Mouse (Mus musculus): ENCODE measurements around the gene Zp3.

Zp3 gene

DNA sequence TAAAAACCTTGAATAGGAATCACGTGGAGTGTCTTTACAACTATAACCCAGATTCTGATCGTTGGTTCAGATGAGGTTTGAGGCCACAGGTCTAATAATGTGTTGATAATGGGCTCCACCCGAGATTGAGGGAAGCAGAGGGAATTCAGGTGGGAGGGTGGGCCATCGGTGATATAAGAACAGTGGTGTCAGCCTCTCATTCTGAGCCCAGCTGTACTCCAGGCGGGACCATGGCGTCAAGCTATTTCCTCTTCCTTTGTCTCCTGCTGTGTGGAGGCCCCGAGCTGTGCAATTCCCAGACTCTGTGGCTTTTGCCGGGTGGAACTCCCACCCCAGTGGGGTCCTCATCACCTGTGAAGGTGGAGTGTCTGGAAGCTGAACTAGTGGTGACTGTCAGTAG is at the start of gene Zp3:
Gene Zp3 (plus strand): TSS at position 196 of the 400 bp plus-strand sequence.
- DNase-seq (ENCODE audit: low read depth): no peak

DNA sequence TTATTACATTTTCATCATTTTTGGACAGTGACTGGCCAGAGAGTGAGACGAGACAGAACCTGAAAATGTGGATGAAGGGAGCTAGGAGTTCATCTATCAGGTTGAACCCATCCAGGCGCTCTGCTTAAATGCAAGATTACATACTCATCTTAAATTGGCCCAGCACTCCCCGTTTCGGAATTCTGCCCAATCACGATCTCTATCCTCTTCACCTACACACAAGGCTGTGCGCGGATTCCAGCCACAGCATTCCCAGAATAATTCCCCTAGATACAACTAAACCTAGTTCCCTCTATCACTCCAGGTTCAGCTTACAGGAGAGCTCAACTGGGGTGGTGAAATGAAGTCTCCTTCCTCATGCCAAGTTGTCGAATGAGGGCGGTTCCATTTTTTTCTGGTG is 48.4 kb upstream of the Zp3 start:
- no peak for DNase-seq (ENCODE audit: low read depth)

DNA sequence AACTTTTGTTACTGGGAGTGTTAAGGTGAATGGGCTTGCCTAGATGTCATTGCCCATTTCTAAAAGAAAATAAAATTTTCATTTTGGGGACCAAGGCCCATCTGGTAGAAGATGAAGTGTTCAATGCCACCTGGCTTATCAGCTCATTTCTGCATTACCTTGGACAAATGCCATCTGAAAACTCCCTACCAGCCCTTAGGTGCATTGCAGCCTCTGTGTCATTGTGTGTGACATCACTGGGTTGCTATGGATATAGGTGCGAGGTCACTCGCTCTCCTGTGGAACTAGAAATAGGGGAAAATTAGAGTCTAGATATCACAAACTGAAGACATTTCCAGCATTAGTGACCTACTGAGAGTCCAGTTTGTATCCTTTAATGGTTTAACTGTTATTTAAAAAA is 47.5 kb upstream of the Zp3 start:
- DNase-seq (ENCODE audit: low read depth): no peak

DNA sequence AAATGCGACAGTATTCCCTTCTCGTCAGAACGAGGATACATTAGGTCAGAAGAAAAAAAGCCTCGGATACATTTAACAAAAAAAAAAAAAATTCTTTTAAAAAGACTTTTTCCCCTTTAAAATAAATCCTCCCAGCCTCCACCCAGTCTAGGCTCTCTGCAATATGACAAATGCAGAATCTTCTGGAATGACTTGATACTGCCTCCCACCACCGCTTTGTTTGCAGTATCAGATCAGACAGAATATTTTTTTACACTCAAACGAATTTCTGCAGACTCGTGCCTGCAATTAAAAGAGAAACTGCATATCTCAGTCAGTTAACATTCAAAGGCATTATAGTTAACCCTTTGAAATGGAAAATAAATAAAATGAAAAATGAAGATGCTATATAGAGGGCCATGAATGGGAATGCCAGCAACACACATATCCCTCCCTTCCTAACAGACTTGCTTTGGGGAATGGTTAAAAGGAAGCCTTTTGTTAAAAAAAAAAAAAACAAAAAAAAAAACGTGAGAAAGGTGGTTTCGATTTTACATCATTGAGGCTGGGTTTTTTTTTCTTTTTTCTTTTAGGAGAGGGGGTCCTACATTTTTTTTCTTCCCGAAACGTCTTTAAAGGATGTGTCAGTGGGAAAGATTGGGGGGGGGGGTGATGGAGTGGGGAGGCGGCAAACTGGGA is 46.5 kb upstream of the Zp3 start:
- DNase-seq (ENCODE audit: low read depth): peak; percentile 35

DNA sequence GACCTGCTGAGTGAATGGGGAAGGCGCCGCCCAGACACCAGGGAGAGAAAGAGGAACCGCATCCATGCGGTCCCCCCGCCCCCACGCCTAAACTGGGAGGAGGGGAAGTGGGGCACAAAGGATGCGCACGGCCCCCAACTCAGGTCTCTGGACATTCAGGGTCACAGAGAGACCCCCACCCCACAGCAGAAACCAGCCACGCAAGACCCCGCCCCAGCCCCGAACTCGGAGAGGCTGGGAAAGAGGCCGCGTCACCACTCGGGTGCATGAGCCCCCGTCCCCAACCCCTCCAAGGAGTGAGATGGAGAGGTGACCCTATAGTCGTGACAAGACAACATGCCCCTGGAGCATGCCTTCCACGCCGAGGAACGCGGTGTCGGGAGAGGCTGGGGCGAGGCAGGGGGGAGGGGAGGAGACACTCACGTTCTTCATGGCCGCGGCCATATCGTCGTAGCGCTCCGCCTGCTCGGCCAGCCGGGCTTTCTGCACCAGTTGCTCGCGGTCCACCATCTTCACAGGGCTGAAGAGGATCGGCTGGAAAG is 45.9 kb upstream of the Zp3 start:
- DNase-seq (ENCODE audit: low read depth): no peak

DNA sequence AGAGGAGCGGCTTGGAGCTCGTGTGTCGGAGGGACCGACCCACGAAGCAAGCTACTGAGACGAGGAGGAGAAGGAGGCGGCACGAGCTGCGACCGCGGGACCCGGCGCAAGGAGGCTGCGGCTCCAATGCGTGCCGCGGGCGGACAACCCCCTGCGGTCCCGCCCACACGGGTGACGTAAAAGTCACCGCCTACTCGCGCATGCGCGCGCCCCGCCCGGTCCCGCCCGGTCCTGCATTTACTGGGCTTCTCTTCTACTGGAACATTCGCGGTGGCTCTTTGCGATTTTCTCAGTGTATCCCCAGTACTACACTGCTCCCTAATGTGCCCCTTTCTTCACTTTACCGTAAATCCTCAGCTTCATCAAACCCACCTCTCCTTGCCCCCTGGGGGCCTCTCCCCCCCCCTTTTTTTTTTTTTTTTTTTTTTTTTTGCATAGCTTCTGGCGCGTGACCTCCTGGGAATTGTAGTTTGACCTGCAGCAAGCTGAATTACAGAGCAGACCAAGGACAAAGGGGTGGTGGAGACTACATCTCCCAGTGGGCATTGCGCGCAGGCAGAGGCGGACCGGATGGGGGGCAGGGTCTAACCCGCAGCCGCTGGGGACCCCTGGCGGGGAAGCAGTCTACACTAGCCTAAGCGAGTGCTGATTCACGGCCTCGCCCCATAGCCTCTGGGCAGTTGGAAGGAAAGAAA is 45.3 kb upstream of the Zp3 start, which contains the start of gene Ywhag:
Gene Ywhag (minus strand): TSS at position 136 of the 695 bp plus-strand sequence.
- peak; percentile 99 for DNase-seq (ENCODE audit: low read depth)

DNA sequence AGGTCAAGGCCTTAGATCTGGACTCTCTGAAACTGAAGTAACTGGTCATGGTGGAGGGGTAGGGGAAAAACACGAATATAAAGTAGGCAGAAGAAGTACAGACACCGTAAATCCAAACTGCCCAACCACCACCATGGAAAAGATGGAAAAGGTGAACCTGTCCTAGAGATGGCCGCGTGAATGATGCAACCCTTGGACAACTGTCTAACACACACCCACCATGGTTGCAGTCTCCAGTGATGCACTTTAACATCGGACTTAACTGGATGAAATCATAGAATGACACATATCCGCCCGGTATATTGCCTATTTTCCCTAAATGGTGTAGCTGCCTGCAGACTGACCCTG is 44.7 kb upstream of the Zp3 start:
- no peak for DNase-seq (ENCODE audit: low read depth)

DNA sequence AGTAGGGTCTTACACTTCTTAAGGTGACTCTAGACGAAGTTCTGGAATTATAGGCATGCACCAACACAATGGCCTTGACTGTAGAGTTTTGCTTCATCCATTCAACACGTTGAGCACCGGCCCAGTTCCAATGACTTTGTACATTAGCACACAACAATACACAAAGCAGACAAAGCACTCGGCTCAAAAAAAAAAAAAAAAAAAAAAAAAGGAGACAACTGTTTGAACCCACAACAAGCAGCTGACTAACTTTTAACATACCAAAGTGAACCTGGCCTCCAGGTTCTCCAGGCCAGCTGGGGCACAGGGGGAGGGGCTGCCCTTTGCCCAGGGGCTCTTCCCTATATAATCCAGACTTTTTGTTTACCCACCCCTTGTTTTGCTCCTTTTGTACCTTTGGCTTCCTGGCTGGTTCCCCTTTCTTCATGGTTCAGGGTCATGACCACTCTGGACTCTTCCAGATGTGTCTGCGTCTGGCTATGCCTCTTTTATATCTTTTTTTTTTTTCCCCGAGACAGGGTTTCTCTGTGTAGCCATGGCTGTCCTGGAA is 44.2 kb upstream of the Zp3 start:
- no peak for DNase-seq (ENCODE audit: low read depth)

DNA sequence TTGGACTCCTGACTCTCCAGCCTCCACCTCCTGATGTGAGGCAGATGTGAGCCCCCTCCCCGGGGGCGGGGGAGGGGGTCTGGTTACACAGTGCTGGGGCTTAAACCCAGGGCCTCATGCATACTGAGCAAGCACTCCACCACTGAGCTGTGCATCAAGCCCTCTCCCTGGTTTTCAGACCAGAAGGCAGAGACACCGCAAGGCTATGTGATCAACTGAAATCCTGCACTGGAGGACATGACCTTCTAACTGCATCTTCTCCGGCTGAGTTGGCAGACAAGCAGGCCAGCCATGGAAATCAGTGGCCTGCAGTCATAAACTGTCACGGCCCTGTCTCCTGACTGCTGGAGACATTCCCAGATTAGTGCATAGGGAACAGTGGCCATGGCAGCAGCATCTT is 39.3 kb upstream of the Zp3 start:
- no peak for DNase-seq (ENCODE audit: low read depth)

DNA sequence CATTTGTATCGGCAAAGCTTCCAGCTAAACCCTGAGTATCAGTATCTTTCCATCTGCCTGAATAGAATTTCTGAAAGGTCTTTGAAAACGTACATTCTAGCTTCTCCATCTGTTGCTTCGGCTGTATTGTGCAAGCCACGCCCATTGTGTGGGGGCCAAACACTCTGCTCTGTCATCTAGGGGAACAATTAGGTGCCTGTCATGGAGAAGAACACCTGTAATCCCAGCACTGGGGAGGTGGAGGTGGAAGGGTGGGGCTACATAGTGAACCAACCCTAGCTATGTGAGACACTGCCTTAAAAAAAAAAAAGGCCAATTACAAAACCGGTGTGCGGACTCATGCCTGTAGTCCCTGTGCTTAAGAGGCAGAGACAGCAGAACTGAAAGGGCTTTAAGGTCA is 37.2 kb upstream of the Zp3 start:
- DNase-seq (ENCODE audit: low read depth): no peak

DNA sequence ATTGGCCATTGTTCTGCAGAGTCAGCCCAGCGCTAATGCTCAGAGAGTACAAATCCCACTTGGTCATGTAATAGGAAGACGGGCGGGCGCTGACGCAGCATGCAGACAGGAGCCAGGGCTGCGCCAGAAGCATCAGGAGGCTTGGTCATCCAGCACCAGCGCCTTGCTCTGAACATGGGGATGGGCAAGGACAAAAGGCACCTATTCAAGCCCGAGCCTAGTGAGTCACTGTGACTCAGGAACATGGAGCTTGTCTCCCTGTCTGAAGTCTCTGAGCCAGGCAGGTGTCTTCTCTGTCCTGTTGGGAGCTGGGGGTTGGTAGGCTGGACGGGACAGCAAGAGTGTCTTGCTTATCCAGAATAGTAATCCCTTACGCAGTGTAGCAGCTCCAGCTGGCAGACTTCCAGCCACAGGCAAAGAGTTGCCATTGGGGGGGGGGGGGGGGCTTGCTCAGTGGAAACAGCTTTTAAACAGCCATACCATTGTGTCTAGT is 33.9 kb upstream of the Zp3 start:
- no peak for DNase-seq (ENCODE audit: low read depth)

DNA sequence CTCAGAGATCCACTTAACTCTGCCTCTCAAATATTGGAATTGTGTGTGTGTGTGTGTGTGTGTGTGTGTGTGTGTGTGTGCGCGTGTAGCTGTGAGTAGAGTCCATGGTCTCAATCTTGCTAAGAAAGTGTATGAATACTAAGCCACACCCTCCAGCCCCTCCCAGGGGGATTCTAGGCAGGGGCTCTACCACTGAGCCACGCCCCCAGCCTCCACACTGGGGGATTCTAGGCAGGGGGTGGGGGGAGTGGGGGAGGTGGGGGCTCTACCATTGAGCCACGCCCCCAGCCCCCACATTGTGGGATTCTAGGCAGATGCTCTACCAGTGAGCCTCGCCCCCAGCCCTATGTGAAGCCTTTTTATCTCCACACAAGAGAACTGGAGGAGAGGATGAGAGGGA is 33.3 kb upstream of the Zp3 start:
- no peak for DNase-seq (ENCODE audit: low read depth)

DNA sequence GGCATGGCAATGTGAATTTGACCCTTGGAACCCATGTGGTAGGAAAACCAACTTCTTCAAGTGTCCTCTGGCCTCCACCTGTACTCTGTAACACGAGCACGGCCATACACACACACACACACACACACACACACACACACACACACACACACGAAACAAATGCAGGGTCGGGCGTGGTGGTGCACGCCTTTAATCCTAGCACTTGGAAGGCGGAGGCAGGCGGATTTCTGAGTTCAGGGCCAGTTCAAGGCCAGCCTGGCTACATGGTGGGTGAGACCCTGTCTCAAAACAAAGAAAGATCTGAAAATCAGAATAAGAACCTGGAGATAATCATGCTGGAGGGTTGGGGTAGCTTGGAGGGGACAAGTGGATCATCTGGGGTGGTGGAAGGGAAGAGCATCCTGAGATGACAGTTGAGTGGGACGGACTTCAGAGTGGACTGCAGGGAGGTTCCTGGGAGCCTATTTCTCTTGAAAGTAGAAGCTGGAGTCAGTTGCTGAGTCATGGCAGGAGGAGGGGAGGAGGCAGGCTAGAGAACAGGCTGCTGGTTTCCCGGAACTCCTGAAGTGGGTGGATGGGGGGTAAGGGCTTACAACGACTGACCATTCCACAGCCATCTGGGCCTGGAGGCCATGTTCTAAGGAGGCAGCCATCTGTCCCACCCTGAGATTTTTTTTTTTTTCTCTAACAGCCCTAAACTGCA is 29.0 kb upstream of the Zp3 start:
- DNase-seq (ENCODE audit: low read depth): no peak

DNA sequence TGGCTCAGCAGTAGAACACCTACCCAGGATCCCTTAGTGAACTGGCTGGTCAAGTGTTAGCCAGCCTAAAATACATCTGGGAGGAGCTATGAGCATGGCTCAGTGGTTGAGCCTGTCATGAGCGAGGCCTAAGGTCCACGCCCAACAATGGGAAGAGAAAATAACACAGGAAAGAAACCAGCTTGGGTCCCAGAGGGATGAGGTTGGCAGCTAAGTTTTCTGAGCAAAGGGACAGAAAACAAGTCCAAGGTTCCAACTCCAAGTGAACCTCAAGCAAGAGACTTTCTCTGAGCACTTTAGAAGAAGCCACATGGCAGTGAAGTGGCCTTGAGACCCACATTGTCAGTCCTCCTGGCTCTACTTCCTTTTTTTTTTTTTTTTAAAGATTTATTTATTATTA is 28.2 kb upstream of the Zp3 start:
- DNase-seq (ENCODE audit: low read depth): no peak

DNA sequence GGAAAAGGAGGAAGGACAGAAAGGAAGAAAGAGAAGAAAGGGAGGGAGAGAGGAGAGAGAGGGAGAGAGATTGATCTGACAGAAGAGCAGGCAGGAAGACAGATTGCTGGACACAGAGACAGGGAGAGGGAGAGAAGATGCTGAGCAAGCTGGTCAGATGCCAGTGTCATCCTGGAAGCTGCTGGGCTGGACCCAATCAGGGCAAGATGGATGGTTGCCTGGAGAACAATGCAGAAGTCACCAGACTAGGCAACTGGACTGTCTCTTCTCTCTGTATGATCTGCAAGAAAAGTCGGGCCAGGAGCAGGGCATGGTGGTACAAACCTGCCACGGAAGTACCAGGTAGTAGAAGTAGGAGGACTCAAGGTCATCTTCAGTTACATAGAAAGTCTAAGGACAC is 27.1 kb upstream of the Zp3 start:
- no peak for DNase-seq (ENCODE audit: low read depth)

DNA sequence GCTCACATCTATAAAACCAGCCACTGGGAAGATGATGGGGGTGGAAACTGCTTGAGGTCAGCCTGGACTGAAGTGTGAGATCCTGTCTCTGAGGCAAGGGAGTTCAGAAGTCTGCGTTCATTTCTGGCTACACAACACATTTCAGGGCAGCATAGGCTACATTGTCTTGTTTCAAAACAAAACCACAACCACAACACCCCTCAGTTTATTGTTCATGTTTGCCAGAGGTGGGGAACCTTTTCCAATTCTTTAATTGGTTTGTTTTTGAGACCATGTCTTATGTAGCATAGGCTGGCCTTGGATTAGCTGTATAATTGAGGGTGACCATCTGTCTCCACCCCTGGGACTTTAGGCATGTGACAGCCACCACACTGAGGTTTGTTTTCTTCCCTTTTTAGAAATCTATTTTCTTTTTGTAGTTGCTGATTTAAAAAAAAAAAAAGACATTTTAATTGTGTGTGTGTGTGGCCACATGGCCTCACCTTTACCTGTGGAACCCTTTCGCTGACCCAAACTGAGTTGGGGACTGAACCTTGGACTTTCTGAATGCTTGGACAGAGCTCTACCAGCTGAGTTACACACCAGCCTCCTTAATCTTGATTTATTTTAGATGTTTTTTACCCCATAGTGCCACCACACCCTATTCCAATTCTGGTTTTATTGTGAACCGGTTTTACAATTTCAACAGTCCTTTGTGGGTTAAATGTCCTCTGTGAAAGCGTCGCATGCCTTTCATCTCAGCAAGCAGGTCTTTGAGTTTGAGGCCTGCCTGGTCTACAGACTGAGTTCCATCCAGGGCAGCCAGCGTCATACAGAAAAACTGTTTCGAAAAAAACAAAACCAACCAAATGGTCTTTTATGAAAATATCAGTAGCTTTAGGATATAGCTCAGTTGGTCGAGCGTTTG is 23.3 kb upstream of the Zp3 start:
- no peak for DNase-seq (ENCODE audit: low read depth)

DNA sequence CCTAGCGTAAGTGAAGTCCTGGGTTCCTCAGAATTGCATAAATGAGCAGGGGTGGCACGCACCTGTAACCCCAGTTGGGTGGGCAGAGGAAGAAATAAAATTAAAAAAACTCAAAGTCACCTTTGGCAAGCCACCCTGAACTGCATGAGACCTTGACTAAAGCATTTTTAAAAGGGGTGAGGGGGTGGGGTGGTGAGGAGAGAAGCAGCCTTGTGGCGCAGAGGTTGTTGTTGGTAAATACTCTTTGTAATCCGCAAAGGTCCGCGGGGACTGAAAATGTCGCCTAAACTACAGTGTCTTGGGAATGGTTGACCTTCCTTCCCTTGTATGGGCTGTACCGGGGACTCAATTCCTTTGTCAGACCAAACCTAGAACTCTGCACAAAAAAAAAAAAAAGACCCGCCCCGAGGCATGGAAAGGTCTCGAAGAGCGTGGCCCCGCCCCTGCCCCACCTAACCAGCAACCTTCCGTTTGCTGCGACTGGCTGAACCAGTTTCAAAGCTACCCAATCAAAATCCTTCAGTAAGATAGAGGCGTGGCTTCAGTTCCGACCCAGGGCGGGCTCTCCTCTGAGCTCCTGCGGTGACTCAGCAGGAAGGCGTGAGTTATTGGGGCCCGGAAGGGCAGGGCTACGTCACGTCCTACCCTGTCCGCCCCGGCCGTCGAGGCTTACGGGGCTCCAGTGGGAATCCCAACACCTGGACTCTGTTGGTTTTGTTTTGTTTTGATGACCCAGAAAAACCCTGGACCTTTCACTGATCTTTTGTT is 22.5 kb upstream of the Zp3 start:
- peak; percentile 97 for DNase-seq (ENCODE audit: low read depth)

DNA sequence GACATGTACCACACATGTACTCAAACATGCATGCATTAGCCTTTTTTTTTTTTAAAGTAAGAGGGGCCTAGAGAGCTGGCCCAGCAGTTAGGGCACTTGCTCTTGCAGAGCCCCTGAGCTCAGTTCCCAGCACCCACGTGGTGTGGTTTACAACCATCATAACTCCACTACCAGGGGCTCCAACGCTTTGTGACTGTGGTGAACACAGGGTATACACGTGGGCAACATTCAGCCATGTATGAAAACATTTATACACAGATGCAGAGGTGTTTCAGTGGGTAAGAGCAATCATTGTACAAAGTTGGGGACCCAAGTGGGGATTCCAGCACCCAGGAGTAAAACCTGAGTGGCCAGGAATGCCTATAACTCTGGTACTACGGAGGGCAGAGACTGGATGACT is 21.5 kb upstream of the Zp3 start:
- DNase-seq (ENCODE audit: low read depth): no peak

DNA sequence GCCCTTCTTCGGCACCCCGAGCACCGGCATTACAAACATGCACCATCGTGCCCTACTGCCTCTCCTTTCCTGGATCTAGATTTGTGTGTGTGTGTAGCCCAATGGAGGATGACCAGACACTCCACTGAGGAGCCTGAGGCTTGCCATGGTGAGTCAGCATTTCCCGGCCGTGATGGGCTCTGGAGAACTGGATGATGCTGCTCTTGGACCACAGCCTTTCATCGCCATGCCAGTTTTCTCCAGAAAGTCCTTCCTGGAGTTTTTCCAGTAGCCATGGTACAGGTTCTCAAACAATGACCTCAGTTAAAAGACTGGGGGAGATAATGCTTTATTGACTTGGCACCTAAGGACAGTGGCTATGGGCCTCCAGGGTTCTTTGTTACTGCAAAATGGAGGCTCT is 20.0 kb upstream of the Zp3 start:
- no peak for DNase-seq (ENCODE audit: low read depth)

DNA sequence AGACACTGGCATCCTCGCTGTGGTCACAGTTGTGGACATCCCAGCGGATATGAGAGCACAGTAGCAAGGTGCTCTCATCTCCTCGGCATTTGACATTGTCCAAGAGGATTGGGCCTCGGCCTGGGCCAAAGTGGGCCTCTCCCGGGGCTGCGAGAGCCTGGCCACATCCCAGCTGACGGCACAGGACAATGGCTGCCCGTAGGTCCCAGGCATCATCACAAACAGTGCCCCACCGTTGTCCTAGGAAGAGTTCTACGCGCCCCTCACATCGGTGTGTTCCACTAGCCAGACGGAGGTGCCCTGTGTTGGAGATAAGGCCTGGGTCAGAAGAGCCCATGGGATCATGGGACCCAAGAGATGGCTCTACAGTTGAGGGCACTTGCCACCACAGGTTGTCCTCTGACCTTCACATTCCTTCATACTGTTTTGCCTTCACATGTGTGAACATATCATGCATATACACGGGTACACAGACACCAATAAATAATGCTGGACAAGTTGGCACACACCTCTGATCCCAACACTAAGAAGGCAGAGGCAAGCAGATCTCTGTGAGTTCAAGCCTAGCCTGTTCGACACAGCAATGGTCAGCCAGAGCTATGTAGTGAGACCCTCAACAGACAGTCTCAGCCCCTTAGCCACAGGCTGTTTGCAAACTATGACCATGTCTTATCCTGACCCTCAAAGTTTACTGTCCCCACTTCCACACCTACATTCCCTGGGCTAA is 18.8 kb upstream of the Zp3 start:
- DNase-seq (ENCODE audit: low read depth): peak; percentile 27
